Mouse (Mus musculus): ENCODE results near the gene Sema4d.
"Not testable (repeated sequence)": the region's sequence is repeated elsewhere in the genome, so short reads cannot be mapped to it uniquely, and the experiment has no call there.

Gene Sema4d

DNA sequence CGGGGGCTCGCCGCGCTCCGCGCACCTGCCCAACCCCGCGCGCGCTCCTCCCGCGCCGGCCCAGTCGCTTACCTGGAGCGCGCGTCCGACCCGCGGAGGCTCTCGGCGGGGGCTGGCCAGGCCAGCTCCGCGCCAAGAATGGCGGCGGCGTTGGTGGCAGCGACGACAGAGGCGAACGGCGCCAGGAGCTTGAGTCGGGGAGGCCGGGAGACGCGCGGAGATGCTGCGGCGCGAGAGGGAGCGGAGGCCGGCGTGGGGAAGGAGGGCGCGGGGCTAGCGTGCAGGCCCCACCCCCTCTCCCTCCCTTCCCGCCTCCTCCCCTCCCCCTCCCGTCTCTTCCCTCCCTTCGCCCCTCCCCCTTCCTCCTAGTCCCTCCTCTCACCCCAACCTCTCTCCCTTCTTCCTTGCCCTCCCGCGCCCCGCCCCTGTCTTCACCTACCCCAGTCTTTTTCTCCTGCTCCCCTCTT lies at the start of gene Sema4d:
Sema4d (minus strand) TSS at position 323 of the 467 bp plus-strand sequence.
- peak in 1 of 2 experiments; percentile 41 for DNase-seq (ENCODE audit: low read depth in 2 of 2, low spot score in 2 of 2)

DNA sequence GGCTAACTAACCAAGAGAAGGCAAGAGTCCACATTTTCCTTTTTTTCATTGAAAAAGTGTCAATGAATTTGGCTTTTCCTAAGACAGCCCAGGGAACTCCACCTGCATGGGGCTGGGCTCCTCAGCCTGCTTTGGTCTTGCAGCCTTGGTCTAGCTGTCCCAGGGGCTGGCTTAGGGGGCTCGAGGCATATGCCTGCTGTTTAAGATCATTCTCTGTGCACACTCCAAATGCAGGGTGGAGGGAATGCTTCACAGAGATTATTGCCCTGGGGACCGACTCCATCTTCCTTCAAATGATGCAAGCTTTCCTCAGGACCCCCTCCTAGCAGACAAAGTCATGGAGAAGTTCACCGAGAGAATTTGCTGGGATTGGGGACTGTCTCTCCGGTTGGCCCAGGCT lies 49.8 kb upstream of the Sema4d start:
- DNase-seq (ENCODE audit: low read depth in 2 of 2, low spot score in 2 of 2), result no peak

DNA sequence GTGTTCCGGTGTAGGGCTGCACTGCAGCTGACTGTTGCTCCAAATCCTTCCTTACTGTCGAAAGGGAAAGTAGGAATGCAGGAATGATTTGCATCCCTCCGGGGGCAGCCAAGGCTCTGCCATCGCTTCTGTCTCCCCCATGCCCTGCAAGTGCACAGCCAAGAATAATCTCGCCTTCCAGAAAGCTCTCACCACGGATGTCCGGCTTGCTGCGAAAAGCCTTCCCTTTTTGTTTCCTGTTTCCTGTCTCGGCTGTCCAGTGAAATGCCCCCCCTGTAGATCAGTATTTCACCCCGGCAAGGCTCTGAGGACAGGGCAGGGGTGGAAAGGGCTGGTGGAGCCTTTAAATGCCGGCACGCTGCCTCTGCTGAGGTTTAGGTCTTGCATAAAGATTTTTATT lies 49.2 kb upstream of the Sema4d start:
- DNase-seq (ENCODE audit: low read depth in 2 of 2, low spot score in 2 of 2), result no peak

GRCm38 (mm10) chr13:51842191-51842590 lies 48.6 kb upstream of the Sema4d start:
- no peak for DNase-seq (ENCODE audit: low read depth in 2 of 2, low spot score in 2 of 2)

- no peak for DNase-seq (ENCODE audit: low read depth in 2 of 2, low spot score in 2 of 2)
These were observed 48.1 kb upstream of the Sema4d start for GRCm38 (mm10) chr13:51841541-51842115.

DNA sequence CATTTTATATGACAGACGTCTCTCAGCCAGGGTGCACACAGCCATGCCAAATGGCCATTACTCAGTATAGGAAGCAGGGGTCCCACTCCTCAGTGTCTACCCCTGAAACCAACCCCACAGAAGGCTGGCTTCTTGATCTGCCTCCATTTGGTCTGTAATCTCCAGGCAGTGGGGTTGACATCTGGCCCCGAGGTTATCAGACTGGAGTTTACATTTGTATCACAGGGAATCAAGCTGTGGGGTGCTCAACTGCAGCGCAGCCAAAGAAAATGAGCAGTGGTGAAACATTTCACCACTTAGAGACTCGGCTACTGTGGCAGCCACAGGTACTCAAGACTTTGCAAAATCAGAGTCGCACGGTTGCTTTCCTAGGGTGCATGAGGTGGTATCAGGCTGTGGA lies 47.2 kb upstream of the Sema4d start:
- no peak for DNase-seq (ENCODE audit: low read depth in 2 of 2, low spot score in 2 of 2)

- peak; percentile 26 to 50 for DNase-seq (ENCODE audit: low read depth in 2 of 2, low spot score in 2 of 2)
These were observed 45.9 kb upstream of the Sema4d start for GRCm38 (mm10) chr13:51839250-51840026.

DNA sequence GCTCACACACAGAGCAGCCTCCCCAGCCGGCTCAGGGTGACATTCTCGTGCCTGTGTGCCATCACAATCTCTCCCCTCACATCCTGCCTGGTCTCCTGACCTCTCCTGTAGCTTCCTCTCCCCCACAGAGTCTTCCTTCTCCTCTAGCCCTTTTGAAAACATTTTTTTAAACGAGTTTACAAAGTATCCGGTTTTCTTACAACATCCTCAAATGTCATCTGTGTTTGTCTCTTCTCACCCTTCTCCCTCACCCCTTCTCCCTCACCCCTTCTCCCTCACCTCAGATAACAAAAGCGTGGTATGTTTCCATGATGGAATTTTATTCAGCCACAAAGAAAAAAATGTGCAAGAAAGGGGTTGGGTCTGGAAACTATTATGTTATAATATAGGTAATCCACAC lies 43.9 kb upstream of the Sema4d start:
- no peak for DNase-seq (ENCODE audit: low read depth in 2 of 2, low spot score in 2 of 2)

GRCm38 (mm10) chr13:51835208-51835607 lies 41.7 kb upstream of the Sema4d start:
- DNase-seq (ENCODE audit: low read depth in 2 of 2, low spot score in 2 of 2), result not testable (repeated sequence)

DNA sequence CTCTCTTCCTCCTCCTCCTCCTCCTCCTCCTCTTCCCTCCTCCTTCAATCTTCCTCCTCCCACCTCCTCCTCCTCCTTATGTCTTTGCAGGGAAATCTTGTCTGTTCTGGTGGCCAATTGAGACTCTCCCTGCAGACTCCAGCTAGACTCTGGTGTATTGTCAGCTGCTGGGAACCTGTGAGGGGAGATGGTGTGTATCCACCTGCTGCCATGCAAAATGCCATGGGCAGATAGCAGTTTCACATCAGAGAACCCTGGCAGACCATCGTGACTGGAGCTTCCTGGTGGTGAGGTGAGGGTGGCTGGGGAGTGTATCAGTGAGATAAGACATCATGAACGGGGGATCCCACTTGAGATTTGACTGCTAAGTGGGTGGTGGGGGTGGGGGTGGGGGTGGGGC lies 41.0 kb upstream of the Sema4d start:
- no peak for DNase-seq (ENCODE audit: low read depth in 2 of 2, low spot score in 2 of 2)

DNA sequence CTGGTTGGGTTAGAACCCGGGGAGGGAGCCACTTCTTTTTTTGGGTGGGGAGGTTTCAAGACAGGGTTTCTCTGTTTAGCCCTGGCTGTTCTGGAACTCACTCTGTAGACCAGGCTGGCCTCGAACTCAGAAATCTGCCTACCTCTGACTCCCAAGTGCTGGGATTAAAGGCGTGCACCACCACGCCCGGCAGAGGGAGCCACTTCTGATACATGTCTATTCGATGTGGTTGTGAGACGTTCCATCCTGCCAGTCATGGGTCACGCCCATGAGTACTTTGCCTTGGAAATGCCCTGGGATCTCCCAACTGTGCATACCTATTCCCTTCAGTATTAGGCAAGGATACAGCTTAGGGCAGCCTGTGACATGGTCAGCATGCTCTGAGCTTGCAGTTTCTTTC lies 40.5 kb upstream of the Sema4d start:
- not testable (repeated sequence) for DNase-seq (ENCODE audit: low read depth in 2 of 2, low spot score in 2 of 2)

- no peak for DNase-seq (ENCODE audit: low read depth in 2 of 2, low spot score in 2 of 2)
These were observed 40.1 kb upstream of the Sema4d start for GRCm38 (mm10) chr13:51833611-51834010.

GRCm38 (mm10) chr13:51832491-51832890 lies 38.9 kb upstream of the Sema4d start:
- DNase-seq (ENCODE audit: low read depth in 2 of 2, low spot score in 2 of 2), result no peak

DNA sequence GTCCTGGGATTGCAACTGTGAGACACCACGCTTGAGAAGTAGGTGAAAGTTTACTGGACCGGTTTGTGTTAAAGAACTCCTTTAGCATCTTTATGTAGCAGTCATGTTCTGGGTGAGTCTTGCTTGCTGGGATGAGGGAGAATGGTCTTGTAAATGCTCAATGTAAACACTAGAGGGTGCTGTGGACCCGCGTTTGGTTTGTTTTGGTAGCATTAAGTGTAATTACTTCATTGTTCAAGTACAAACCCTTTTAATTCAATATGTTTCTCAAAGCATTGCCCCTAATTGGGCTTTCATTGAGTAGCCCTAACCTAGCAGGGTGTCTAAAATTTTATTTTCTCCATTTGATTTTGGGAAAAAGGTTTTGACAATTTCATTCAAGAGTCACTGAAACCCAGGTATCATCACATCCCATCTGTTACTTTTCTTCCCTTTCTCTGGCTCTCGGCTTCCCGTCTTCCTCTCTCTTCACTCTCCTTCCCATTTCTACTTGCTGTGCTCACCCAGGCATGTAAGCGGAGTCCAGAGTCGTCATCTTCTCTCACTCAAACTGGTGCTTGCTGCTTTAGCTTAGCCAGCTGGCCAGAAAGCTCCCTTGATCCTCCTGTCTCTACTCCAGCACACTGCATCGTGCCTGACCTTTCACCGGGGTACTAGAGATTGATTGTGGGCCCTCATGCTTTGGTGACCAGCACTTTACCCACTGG lies 37.4 kb upstream of the Sema4d start:
- DNase-seq (ENCODE audit: low read depth in 2 of 2, low spot score in 2 of 2), result peak; percentile 32 to 63

DNA sequence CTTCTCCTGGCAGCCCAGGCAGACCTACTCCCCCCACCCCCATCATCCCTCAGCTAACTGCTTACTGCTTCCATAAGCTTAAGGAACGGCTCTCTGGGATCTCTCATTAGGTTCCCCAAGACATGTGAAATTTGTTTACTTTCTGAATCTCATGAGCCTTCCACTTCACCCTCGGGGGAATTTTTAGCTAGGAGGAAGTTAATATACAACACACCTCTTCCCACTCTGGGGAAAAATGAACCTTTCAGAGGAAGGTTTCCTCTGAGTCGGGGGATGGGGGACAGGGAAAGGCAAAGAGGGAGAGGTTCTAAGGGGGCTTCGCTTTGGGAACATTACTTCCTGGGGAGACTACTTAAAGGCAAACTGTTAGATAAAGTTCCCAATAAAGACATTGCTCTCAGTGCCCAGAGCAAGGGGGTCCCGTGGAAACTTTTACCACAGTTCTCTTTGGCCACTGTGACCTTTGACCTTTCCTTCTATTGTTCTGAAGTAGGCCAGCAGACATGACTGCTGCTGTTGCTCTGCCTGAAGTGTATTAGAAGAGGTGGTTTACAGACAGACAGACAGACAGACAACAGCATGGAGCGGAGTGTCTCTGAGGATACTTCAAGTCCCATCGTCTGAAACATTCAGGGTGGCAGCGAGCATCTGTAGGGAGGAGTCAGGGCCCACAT lies 30.4 kb upstream of the Sema4d start:
- no peak for DNase-seq (ENCODE audit: low read depth in 2 of 2, low spot score in 2 of 2)

DNA sequence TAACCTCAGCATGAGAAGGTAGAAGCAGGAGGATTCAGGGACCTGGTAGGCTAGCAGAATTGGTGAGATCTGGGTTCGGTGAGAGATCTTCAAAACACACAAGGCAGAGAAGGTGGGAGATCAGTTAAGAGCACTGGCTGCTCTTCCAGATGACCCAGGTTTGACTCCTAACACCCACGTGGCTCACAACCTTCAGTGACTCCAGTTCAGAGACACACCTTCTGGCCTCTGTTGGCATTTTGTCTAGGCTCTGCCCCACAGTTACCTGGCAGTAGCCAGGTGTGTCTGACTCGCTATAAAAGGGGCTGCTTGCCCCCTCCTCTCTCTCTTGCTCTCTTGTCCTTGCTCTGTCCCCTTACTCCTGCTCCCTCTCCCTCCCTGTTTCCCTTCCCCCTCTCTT lies 28.4 kb upstream of the Sema4d start:
- no peak for DNase-seq (ENCODE audit: low read depth in 2 of 2, low spot score in 2 of 2)

GRCm38 (mm10) chr13:51819351-51819750 lies 25.8 kb upstream of the Sema4d start:
- DNase-seq (ENCODE audit: low read depth in 2 of 2, low spot score in 2 of 2), result no peak

DNA sequence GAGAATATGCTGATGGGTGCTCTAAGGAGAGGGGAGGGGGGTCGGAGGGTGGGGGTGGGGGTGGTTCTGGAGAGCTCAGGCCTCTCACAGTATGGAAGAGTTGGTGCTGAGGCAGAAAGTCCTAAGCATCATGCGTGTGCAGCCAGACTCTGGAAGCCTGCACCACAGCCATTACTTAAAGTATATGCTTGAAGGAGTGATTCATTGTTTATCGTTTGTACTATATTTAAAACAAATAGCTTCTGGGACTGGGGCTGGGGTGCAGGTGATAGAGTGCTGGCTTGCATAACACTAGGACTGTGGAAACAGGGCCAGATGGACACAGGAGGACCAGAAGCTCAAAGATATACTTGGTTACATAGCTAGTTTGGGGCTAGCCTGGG lies 25.4 kb upstream of the Sema4d start:
- DNase-seq (ENCODE audit: low read depth in 2 of 2, low spot score in 2 of 2), result no peak

- no peak for DNase-seq (ENCODE audit: low read depth in 2 of 2, low spot score in 2 of 2)
These were observed 24.8 kb upstream of the Sema4d start for GRCm38 (mm10) chr13:51818170-51818943.

DNA sequence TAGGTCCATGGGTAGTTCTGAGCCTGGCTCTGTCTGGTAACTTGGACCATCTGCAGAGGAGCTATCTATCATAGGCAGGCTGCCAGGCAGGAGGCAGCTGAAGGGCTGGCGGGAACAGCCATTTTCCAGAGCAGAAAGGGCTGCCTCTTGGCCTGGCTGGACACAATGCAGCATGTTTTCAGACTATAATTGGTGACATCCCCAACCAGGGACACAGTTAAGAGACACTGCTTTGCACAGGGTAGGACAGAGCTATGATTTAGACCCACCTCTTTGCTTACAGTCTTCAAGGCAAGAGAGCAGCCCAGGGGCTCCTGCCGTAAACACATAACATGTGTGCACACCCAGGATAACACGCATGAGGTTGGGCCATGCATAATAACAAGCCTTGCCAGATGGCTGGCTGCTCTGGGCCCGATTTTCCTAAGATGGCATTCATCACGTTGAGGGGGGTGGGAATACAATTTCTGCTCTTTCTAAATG lies 23.1 kb upstream of the Sema4d start:
- DNase-seq (ENCODE audit: low read depth in 2 of 2, low spot score in 2 of 2), result no peak

All from CD8-positive naive resting alpha-beta T cell, adult 2 months (primary cell).